Mouse (Mus musculus) megakaryocyte, embryonic 14.5 days (primary cell): ENCODE measurements around the gene Pex5.

Experiments
- FLI1 ChIP-seq: IDR thresholded peaks from 2 replicates; pipeline ENCODE4 v1.6.1; 2012; ENCODE audit warnings: low read length, inconsistent platforms, mixed read lengths
- GATA1 ChIP-seq: IDR thresholded peaks from 3 replicates; pipeline ENCODE4 v1.6.1; 2012; ENCODE audit warnings: mixed read lengths, low read length, inconsistent platforms, borderline replicate concordance

- TF ChIP-seq GATA1 = no peak
- no peak for TF ChIP-seq FLI1
These were observed 41.4 kb upstream of the Pex5 start for GRCm38 (mm10) chr6:124456243-124456642.
